Mouse (Mus musculus) myocyte (in vitro differentiated cells): ENCODE measurements around the gene Fubp1.

ENCODE experiments used
- CEBPB ChIP-seq: IDR thresholded peaks from 2 replicates; pipeline ENCODE4 v1.6.1; 2011; ENCODE audit warnings: mild to moderate bottlenecking, moderate library complexity; ENCODE audit not compliant: poor library complexity, insufficient read depth, severe bottlenecking
- E2F4 ChIP-seq: IDR thresholded peaks from one replicate; pipeline ENCODE4 v1.6.1; 2011; ENCODE audit warnings: mild to moderate bottlenecking, control low read depth, moderate library complexity; ENCODE audit not compliant: insufficient read depth
- POLR2A ChIP-seq: IDR thresholded peaks from one replicate; pipeline ENCODE4 v1.6.1; 2011; ENCODE audit warnings: low read depth, mild to moderate bottlenecking, control low read depth, moderate library complexity; ENCODE audit not compliant: insufficient read length
- TCF12 ChIP-seq: IDR thresholded peaks from one replicate; pipeline ENCODE4 v1.6.1; 2011; ENCODE audit warnings: mild to moderate bottlenecking, control low read depth; ENCODE audit not compliant: poor library complexity, insufficient read depth, severe bottlenecking
- USF1 ChIP-seq: IDR thresholded peaks from one replicate; pipeline ENCODE4 v1.6.1; 2011; ENCODE audit warnings: low read depth, mild to moderate bottlenecking, control low read depth, moderate library complexity

DNA sequence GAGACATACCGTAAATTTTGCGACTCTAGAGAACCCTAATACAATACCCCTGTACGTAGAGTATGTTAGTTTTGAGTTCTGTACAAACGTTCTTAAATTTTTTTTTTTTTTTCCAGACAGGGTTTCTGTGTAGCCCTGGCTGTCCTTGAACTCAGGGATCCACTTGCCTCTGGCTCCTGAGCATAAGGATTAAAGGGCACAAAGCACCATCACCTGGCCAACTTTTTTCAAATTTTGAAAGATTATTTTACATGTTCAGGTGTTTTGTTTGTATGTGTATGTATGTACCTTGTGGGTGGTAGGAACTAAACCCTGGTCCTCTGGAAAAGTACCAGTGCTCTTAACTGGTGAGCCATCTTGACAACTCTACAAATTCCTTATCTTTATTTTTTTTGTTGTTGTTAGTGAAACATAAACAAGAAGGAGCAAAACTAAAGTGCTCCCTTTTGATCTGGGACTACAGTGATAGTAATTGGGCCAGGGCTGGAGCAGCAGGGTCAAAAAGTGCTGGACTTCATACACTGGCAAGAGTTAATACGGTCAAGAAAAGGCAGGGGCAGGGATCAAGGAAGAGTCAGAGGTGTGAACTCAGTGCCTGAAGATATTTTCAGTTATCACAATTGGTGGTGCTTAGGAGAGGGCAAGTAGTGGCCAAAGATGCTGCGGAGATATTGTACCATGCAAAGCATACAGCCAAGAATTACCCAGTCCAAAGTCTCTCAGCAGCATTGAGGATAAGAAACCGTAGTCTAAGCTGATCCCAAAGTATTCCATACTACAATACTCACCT, 1.9 kb upstream of the Fubp1 start:
- TF ChIP-seq TCF12 (no peak), E2F4 (no peak), POLR2A (no peak), USF1 (no peak), CEBPB (no peak)
